Mouse (Mus musculus) right cerebral cortex, adult 18-20 months (tissue): ENCODE results near the gene Dcaf8.
A peak's percentile ranks its signal among the peaks of the same experiment; 100 is the strongest.

ENCODE experiments used
- DNase-seq: peaks from one replicate; pipeline ENCODE4 v3.0.0; 2022; ENCODE audit warnings: mixed read lengths

The Dcaf8 gene

DNA sequence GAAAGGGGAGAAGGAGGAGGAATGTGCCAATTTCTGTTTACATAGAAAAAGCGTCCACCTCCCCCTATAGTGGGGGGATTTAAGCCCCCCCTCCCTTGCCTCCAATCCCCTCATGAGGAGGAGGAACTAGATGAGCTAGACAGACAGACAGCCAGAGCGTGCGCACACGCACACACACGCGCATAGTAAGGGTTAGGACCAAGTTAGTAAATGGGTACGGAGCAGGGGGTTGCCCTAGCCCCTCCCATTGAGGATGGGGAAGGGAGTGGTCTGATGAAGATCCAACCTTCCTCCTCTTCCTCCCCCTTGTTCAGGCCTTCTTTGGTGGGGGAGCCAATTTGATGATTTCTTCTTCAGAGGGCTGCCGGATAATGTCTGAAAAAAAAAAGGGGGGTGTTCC, 50.4 kb downstream of the Dcaf8 start:
- no peak for DNase-seq

DNA sequence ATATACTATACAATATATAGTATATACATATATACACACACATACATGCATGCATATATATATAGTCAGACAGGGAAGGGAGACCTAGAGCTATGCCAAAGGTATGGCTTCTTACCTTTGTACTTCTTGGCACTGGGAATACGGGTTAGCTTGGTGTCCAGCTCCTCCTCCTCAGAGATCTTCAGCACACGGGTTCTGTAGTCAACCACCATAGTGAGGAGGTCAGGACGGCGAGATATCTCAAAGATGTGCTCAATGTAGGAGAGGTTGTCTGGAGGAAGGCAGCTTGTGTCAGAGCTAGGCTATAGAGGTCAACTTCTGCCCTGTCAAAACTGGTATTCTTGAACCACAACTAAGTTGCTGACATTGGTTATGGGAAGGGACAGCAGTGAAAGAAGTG, 51.1 kb downstream of the Dcaf8 start:
- no peak for DNase-seq

DNA sequence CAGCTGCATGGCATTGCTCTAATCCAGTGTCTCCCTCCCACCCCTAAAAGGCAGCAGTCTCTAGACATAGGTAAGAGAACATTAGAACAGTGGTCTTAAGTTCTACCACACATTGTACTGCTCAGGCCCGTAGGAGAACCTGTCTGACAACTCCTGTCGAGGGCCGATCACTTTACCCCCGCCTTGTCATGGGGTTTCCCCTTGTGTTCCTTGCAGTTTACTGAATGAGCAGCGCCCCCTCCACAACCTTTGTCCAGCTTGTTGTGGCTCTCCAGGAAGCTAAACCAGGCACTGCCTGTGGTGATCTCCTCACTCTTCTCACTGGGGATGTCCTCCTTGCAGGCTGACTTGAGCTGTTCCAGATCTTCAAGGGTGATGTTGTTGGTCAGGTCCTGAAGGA, 52.3 kb downstream of the Dcaf8 start:
- DNase-seq, result no peak

DNA sequence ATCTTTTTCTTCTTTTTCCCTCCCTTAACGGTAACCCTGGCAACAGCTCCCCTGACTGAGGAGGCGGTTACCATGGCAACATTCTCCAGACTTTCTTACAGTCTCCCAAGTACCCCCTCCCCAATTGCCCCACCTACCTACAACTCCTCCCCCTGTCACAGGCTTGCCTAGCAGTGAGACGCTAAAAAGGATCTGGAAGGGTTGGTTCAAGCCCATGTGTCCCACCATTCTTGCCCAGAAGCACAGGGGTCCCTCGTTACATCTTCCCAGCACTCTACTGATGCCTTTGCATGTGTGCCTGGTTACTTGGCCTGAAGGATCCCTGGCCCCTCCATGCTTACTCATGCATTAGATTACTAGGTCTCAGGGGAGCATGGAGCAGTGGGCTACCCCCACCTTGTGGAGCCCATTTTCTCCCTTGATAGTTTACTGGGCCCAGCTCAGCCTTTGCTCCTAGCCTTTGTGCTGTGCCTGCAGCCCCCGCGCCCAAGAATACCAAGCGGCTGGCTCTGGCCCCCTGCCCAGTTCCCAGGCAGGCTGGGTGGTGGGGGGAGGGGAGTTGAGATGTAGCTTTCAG, 53.1 kb downstream of the Dcaf8 start:
- DNase-seq, result peak; percentile 73

DNA sequence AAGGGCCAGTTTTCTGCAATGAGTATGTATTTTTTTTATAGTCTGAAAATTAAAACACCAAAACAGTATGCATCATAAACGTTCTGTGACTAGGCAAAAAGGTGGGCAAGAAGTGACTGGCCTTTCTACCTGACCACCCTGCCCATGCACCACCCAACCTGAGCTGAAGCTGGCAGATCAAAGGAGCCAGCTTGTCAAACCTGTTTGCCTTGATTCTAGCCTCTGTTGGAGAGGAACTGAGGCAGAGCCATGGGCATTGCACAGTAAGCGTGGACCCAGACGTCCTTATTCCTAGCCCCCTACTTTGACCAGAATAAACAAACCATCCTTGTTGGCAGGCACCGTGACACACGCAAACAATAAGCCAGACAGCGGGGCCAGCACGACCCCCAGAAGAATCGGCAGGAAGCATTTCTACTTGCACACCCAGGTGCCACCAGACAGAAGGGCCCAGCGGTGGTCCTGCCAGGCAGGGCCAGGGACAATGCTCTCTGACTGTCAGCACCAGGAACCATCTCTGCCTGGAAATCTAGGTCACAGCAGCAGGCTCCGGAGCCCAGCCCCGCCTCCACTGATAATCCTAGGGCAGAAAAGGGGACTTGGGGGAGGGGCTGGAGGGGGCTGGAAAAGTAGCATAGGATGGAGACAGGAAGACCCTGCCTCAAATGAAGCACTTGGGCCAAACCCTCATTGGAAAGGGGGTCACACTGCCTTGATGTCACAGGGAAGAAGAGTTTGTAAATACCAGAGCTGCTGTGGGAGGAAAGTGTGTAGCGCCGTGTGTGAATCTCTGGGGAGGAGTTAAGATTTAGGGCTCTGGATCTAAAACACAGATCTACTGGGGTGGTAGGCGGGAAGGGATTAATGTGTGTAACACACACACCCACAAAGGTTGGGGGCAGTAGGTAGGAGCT, 54.3 kb downstream of the Dcaf8 start:
- DNase-seq, result no peak

DNA sequence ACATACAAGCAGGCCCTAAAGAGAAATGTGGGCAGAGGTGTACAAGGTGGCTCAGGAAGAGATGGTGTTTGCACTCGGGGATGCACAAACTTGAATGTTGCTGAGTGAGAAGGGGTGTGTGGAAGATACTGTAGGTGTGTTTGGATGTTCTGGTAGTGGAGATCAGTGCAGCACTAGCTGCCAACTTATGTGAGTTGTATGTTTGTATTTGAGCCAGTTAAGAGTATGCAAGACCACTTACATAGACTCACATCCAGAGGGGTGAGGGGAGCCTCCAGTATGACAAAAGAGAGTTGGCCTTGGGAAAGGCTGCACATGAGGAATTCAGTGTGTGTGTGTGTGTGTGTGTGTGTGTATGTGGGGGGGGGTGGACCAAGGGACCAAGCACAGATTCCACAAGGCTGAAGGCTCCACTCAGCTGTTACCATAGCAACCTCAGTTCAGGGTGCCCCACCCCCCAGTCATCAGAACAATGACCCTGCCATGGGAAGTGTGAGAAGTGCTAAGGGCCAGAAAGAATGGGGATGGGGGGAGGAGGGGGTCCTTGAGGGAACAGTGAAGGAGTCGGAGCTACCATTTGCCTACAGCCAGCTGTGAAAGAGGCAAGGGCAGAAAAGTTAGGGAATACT, 55.1 kb downstream of the Dcaf8 start:
- no peak for DNase-seq

DNA sequence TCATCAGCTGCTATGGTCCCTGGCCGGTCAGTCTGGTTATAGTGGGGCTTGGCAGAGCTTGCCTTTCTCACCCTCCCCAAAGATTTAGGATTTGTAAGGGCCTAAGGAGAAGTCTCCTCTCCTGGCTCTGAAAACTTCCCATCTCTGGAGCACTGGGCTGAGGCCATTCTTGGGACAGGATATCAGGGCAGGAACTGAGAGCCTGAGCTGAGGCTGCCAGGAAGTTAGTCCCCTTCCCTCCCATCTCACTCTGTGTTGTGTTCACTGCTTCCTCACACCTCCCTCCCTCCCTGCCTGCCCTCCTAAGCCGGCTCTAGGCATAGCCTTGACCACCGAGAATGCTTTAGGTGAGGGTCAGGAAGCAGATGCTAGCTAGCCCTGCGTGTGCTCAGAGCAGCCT, 55.7 kb downstream of the Dcaf8 start:
- no peak for DNase-seq

DNA sequence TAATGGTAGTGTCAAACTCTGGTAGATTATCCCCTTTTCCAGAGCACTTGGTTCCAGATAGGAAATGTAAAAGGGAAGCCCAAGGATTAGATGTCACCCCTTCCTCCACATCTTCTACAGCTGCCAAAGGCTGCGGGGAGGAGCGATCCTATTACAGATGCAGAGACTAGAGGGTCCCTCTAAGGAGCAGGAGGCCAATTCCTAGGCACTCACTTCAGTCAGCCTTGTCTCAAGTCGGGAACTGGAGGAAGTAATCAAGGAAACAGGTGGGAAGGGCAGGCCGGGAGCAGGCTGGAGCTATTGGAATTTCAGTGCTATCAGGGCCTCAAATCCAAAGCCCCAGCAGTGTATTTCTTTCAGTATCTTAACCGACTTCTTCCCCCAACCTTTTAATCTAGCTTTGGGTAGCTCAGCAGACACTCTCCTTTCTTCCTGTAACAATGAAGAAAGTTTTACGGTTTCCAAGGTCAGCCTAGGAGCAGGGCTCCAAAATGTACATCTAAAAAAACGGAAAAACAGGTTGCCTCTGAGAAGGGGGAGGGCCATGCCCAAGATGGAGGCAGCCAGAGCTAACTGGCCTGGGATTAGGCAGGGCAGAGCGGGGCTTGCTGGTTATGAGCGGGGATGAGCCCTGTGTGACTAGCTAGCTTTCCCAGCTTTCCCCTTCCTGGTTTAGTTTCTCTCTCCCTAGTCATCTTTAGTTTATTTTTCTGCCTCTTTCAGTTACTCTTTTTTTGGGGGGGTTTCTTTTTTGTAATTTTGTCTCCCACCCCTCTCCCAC, 56.3 kb downstream of the Dcaf8 start:
- no peak for DNase-seq

DNA sequence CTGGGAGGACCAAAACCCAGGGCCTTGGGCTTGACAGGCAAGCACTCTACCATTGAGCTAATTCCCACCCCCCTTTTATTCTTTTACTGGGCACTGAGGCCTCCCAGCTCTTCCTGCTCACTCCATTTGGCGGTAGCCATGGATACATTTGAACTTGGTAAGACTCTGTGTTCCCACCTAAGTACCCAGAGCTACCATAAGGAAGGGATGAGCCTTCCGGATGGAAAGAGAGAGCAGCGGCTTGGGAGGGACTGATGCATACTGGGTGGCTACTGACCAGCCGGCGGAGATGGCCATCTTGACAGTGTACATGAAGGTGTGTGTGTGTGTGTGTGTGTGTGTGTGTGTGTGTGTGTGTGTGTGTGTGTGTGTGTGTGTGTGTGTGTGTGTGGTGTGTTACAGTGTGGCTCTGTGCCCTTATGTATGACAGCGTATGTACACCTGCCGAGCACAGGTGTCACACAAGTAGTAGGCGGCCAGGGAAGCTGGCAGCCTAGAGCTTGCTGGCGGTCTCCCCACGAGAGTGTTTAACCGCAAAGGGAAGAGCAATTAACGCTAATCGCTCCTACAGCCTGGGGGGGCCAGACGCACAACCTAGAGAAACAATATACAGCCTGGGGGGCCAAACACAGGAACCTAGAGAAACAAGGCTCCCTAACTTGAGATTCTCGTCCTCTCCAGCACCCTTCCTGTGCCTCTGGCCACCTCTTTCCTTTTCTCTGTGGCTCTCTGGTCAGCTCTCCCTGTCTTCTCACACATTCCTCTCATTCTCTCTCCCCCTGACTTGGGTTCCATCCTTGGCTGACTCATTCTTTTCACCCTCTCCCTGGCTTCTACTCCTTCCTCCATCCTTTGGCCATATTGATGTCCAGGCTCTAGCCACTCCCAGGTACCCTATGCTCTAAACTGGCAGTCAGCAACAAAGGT, 57.2 kb downstream of the Dcaf8 start:
- no peak for DNase-seq

DNA sequence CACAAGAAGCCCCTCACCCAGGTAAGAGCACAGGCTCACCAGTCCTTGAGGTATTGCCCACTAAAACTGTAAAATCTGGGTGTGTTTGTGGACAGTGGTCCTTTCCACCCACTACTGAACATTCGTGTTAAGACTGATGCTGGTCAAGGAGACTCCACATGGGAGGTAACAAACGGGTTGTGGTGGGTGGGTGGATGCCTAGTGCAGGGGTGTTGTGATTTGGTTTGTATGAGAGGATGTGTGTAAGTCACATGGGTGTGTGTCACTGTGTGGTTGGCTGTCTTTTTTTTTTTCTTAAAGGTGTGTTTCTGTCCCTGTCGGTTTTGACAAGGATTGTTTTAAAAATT, 57.8 kb downstream of the Dcaf8 start:
- no peak for DNase-seq

DNA sequence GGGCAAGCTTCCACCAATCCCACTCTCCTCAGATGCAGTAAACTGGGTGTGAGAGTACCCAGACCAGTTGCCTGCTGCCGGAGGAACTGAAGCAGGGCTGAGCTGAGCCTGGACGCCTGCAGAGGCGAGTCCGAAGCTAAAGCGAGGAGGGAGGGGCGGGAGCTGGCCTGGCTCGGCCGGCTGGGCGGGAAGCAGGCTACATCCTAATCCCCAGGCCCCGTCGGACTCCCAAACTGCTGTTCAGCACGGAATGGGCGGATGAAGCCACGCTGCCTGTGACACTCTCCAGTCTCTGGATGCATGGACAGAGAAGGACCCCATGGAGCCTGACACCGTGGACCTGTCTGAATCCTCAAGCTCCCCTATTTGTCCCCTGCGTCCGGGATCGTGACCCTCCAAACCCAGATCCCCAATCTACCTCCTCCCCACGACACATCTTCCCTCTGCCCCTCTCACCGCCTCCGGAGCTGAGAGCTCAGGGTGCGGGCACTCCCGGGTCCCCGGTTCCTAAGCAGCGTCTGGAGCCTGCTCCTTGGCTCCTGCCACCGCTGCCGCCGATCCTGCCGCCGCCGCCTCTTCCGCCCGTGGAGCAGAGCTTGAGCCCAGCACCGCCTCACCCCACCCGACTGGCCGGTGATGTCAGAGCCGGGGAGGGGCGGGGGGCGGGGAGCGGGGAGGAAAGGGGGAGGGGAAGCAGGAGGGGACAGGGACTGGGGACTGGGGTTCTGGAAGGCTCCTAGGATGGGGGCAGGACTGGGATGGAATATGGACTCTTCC, 58.4 kb downstream of the Dcaf8 start, which contains the start of gene Pea15a:
Gene Pea15a, minus strand, starts transcription at position 664 of the 777 bp plus-strand sequence.
- peak; percentile 88 for DNase-seq

DNA sequence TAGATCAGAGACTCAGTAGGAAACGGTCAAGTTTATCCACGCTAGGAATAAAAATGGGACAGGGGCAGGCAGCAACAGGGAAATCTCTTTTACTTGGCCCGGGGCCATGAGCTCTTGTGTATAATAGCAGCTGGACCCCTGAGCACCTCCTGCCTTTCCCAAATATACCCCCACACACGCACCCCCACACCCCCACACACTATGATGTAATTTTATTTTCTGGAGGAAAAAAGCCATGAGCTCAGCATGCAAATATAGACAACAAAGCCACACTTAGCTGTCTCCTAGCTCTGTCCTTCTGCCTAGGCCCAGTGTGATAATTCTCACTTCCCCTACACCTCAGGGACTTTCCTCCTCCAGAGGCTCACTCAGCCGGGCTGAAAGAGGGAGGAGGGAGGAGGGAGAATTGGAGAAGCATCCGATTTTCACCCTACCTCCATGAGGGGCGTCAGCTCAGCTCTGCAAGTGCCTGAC, 59.3 kb downstream of the Dcaf8 start:
- no peak for DNase-seq

DNA sequence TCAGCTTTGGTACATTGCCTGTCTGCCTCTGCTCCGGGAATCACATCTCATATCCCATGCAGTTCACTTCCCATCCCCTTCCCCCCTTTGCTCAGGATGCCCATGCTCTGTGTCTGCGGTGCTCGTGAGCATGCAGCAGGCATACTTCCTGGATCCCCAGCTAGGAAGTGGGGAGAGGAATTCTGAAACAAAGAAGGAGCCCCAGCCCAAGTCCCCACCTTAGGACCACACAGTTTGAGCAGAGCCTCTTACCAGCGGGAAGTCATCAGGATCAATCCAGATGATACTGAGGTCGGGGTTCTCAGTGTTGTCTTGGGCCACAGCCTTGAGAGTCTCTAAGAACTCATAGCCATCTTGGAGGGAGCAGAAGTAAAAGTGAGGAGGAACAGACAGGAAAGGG, 64.9 kb downstream of the Dcaf8 start:
- DNase-seq, result no peak

DNA sequence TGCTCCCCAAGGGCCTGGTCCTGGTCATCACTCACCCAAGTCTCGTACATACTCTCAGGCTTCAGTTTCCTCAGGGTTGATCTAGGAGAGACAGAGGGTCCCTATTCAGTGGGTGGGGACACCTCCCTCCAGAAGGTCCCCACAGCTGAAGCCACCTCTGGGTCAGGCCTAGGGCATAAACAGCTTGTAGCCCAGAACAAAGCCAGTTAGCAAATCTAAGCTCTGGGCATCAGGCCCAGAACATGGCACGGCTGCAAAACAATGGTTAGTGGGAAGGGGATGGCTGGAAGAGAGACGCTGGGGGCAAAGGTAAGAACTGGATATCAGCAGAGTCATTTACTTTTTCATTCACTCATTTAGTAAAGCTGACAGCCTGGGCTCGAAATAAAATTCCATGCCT, 65.9 kb downstream of the Dcaf8 start:
- DNase-seq, result no peak

DNA sequence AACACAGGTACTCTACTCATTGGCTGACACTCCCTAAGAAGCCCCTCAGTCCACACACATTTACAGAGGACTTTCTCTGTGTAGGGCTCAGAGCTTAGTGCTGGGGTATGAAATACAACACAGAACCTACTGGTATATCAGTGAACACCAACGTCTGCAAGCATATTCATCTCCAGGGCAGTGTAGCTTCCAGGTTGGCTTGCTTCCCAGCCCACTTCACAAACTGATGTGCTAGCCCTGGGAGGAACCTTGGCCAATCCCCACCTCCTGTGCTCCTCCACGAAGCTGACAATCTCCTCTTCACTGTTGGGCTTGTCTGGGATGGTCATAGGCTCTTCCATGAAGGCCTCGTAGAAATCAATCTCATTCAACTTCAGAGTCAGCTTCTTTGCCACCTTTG, 66.9 kb downstream of the Dcaf8 start:
- DNase-seq, result no peak

DNA sequence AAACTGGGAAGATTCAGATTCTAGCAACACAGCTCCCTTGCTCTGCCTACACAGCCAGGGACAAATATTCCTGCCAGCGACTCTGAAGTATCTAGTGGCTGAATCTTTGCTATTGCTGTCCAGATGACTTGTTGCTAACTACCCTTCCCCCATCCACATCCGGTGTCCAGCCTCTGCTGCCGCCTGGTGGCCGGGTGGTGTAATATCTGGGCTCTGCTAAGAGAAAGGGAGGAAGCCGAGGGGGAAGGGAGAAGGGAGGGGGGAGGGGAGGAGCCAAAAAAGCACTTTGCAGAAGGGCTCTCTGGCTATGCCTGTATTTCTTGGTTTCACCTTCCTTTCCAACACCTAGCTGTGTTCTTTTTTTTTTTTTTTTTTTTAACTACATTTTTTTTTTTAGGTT, 69.3 kb downstream of the Dcaf8 start:
- peak; percentile 93 for DNase-seq

DNA sequence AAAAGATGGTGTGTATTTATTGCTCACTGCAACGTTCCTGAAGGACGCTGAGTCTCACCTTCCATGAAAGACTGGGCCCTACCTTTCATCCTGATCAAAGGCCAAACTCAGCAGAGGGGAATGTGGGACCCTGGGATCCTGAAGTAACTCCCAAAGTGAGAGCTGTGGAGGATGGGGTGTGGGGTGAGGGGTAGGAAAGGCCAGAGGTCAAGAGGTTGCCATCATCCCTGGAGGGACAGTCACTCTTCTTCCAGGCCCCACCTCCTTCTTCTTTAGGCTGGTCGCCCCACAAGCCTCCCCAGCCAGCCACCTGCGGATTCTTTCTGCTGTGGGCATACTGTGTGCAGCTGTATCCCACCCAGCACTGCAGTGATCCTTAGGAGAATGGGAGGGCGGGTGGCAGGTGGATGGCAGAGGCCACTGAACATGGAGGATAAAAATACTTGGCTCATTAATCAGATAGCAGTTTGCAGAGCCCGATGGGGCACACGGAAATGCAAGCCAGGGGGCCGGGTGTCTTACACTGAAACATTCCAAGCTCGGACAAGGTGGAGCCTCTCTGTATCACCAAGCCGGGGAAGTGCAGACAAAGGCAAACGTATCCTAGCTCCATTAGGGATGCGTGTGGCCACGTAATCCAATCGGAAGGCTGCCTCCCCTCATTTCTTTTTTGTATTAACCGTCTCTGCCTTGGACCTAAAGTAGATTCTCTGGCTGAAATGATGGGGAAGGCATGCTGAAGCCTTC, 70.5 kb downstream of the Dcaf8 start:
- no peak for DNase-seq

DNA sequence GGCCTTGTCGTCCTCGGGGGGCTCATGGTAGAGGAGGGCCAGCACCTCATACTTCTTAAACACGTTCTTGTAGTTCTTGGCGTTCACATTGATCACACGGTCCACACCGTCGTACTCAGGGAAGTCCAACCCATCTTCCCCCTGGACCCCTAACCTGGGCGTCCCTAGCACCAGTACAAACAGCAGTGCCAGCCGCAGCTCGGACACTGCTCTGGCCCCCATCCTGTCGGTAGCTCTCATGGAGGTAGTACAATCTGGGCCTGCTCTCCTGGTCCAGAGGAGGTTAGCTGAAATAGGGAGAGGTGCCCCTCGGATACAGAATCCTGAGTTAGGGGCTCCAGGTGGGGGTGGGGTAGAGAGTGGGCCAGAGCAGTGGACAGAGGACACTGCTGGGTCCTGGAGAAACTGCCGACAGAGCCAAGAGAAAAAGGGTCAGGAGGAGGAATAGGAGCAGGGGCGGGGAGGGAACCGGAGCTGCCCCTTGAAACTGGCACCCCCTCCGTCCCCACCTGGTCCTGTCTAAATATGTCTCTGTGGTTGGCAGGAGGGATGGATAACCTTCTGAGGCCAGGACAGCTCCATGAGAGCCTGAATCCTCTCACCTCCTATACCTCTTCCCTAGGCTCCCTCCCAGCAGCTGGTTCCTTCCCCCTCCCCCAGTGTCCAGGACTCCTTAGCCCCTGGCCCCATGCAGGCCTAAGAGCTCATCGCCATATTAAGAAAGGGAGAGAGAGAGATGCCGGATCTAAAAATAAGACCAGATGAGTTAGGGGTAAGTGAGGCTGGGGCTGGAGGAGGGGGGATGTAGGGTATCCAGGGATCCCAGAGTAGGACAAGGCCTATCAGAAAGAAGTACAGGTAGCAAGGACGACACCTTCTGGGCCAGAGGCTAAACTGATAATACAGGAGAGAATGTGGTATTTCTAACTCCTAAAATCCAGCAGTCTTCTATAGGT, 71.8 kb downstream of the Dcaf8 start, which contains the start of gene Casq1:
Gene Casq1, minus strand, starts transcription at position 418 of the 956 bp plus-strand sequence.
- DNase-seq, result no peak

DNA sequence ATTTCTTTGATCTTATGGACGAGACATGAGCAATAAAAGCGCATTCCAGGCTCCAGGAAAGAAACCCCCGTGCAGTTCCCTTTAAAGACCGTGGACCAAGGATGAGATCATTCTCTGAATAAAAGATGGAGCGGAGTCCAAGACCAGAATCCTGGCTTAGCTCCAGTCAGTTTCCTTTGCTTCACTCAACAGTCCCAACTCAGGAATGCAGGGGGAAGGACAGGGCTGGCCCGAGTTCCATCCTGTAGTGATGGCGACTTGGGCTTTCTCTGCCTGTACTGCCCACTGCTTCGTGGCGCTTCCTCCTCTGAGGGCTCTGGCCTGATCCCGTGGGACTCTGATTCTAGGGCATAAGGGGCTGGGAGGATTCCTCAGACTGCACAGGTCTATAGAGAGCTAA, 72.5 kb downstream of the Dcaf8 start:
- DNase-seq, result no peak
